Mouse (Mus musculus) cerebellum, adult 9-10 months (tissue): Measurements from ENCODE around the gene Dennd4b.
"Not testable (repeated sequence)": the region's sequence is repeated elsewhere in the genome, so short reads cannot be mapped to it uniquely, and the experiment has no call there.

Experiments used
- DNase-seq: peaks from one replicate; pipeline ENCODE4 v3.0.0; 2022

Dennd4b gene

DNA sequence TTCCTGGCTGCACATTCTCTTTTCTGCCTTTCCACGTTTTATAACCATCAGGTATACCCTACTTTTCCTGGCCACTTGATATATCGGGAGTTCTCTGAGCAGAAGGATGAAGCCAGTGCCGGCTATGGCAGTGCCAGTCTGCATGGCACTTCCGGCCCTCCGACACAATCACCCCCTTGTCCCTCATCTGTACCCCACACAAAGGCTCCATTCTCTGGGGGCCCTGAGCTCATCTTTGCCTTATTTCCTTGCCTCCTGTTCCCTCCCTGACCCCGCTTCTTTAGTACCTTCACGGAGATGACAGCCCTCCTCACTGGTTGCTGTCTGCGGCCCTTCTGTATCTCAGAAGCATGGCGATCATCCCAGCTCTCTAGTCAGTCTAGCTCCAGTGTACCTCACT lies 15.7 kb downstream of the Dennd4b start:
- DNase-seq, result no peak

DNA sequence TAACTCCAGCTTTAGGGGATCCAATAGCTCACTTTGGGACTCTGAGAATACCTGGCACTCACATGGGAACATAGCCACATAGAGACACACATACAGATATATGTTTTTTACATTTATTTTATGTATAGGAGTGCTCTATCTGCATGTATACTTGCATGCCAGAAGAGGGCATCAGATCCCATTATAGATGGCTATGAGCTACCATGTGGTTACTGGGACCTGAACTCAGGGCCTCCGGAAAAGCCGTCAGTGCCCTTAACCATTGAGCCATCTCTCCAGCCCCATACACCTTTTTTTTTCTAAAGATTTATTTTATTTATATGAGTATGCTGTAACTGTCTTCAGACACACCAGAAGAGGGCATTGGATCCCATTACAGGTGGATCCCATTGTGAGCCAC lies 19.2 kb downstream of the Dennd4b start:
- no peak for DNase-seq

DNA sequence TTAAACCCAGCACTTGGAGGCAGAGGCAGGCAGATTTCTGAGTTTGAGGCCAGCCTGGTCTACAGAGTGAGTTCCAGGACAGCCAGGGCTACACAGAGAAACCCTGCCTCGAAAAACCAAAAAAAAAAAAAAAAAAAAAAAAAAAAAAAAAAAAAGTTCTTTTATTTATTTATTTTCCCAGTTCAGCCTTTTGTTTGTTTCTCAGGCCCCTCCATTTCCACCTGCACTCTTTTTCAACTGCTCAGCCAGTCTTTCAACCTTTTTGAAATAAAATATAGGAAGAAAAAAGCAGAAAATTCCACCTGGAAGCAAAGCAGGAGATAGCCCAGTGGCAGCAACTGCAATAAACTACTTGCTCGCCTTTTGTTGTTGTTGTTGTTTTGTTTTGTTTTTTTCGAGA lies 24.4 kb downstream of the Dennd4b start:
- not testable (repeated sequence) for DNase-seq

DNA sequence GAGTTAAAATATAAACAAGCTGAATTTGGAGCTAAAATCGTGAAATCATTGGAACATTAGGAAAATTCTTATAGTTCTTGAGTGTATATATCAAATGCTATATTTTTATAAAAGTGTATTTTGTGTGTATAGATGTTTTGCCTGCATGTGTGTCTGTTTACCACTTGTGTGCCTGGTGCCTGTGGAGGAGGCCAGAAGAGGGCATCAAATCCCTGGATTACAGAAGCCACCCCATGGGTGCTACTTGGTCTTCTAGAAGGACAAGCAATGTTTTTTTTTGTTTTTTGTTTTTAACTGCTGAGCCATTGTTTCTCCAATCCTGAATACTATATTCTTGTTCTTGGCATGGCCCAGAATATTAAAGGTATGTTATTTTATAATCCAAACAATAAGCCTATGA lies 25.6 kb downstream of the Dennd4b start:
- no peak for DNase-seq

DNA sequence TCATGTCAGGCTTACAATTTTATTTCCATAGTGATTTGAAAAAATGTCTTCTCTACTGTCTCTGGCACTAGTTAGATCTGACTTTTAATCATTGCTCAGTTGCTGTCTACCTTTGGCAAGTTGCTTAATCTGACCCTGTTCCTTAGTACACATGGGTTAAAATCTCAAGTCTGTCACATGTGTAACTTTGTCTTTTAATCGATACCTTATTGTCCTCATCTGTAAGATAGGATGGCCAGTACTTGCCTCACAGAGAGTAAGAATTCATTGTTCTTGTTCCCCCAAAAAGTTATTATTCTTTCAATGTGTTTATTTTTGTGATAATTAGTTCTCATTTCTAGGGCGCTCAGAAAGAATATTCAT lies 27.0 kb downstream of the Dennd4b start:
- peak; percentile 46 for DNase-seq

DNA sequence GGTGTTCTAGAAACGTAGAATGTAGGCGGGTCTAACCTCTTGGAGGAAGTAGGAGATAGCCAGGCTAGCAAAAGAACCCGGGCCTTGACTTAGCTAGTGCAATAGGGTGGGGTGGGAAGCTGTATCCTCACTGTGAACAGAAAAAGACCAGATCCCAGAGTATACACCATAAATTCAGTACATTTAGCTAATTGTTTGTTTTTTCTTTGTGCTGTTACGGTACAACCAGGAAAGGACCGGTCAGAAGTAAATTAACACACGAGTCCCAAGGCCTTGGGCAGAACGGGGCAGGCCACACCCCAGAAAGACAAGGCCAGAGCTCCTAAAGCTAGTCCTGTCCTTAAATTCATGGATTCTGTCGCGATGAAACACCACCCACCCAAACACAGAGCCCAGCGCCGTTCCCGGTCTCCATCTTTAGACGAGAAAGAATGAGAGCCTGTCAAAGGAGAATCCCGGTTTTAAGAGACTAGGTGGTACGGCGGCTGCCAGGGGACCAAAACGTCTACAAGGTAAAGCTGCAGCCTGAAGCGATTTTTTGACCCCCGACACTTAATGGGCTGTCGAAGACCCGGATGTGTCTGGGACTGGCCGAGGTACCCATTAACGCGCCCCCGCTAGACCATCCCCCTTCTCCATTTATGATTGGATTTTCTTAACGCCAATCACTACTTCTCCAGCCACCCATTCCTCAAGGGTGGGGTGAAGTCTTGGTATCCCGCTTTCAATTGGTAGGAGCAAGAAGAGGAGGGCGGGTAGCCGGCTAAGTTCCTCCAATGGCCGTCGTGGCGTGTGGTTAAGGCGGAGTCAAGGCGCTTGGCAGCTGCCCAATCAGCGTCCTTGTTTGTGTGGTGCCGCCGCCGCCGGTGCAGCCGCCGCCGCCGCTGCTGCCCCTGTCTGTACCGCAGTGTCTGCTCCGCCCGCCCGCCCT lies 27.6 kb downstream of the Dennd4b start, which contains the start of gene Gatad2b:
Gene Gatad2b, plus strand, starts transcription at position 834 of the 931 bp plus-strand sequence.
- DNase-seq, result peak; percentile 100

DNA sequence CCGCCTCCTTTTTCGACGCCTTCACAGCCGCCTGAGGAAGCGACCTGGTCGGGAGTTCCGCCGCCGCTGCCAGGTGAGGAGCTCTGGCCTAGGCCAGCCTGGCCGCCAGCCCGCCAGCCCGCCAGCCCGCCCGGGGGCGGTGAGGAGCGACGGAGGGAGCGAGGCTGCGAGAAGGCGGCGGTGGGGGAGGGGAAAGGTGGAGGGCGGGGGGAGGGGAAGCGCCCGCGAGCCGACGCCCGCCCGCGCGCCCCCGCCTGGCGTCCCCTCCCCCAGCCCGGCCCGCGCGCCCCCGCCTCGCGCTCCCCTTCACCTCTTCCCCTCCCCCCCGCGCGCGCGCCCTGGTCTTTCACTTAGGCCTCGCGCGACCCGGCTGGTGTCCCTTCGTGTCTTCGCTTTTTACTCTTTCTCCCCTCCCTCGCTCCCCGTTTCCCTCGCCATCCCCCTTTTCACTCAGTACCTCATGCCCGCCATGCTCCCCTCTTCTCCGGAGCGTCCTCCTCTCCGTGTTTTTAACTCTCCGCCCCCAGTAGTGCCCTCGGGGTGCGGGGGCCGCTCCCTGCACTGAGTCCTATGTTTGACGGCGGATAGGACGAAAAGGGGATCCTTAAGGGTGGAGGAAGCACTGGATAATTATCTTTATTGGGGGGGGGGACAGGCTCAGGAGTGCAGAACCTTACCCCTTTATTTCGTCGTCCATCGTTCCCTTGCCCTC lies 28.5 kb downstream of the Dennd4b start:
- DNase-seq, result peak; percentile 72

DNA sequence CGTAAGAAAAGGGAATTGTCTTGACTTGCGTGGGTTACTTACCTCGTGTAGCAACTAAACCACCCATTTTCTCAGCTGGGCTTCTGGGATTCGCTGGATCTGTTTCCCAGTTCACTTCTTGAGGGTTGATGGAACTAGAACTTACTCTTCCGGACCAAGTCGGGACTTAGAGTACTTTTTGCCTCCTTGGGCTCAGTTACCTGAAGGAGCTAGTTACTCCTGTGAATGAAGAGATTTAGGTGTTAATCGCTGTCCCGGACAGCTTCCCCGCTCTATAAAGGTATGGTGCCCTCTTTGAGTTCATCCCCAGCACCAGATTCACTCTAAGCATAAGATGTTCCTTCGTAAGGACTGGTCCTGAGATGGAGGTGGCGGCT lies 29.1 kb downstream of the Dennd4b start:
- DNase-seq, result no peak

DNA sequence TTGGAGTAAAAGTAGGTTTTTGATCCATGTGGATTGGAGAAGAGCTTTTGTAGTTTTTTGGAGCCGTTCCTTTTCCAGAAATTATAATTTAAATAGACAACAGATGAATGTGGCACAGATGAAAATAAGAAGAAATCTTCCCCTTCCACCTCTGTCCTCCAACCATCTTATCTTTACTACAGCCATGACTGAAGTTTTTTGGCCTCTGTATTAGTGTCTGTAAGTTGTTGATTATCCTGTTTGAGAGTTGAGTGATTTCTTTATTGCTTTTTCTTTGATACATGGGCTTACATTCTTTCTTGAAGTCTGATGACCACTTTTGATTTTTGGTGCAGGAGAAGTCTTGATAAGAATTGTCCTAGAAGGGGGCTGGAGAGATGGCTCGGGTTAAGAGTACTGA lies 29.7 kb downstream of the Dennd4b start:
- no peak for DNase-seq

DNA sequence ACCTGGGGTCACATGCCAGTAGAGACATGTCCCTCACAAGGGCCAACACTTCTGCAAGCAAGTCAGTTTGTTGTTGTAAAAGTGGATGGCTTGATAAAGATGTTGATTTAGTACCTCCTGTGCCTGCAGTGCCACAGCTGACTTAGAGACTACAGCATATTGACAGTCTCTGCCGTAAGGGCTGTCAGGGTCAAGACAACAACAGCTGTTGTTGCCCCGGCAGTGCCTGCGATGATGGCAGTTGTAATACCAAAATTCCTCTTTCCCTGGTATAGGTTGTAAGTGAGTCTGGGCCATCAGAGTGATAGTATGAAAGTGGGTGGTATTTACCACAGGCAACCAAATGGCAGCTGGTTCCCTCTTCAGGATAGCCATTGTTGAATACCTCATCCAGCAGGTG lies 40.8 kb downstream of the Dennd4b start:
- DNase-seq, result no peak

DNA sequence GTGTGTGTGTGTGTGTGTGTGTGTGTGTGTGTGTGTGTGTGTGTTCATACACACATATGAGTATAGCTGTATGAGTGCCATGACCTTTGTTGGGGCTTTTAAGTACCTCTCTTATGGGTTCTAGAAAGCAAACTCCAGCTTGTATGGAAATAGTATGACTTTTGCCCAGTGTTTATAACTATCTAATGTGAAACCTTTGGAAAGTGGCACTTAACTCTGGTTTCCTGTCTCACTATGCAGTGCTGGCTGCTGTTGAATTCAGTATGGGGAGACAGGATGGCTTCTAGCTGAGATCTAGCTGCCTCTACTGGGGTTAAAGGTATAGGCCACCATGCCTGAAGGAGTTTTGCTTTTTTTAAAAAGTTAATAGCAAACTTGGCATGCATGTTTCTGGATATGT lies 44.6 kb downstream of the Dennd4b start:
- no peak for DNase-seq

DNA sequence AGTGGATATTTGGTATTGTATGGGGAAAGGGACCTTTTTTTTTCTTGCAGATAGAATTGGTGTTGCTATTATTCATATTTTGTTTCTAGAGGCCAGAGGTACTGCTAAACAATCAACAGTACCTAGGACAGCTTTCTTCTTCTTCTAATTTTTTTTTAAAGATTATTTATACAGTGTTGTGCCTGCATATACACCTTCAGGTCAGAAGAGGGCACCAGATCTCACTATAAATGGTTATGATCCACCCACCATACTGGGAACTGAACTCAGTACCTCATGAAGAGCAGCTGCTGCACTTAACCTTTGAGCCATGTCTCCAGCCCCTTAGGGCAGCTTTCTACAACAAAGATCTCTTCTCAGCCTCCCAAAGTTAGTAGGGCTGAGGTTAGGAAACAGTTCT lies 48.4 kb downstream of the Dennd4b start:
- no peak for DNase-seq

DNA sequence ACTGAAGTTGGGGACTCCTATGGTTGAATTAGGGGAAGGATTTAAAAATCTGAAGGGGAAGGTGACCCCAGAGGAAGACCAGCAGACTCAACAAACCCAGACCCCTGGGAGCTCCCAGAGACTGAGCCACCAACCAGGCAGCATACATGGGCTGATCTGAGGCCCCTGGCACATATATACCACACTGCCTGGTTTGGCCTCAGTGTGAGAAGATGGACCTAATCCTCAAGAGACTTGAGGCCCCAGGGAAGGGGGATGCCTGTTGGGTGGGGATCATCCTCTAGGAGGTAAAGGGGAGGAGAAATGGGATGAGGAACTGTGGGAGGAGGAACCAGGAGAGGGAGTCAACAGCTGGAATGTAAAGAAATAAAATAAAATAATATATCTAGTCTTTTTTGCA lies 49.3 kb downstream of the Dennd4b start:
- no peak for DNase-seq

DNA sequence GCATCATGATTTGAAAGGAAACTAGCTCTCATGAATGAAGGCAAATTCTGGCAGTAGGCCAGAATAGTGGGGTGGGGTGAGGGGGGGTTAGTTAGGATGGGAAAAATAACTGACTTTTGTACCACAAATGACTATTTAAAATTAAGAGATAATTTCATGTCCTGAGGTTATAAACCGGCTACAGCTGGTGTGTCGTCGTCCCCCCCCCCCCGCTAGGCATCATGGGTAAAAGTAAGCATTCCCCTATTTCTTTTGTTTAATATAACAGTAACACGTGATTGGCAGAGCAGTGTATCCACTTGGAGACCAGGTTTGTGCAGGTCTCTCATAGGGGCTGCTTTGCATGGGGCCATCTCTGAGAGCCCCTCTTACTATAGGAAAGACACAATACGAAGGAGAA lies 57.3 kb downstream of the Dennd4b start:
- DNase-seq, result no peak

DNA sequence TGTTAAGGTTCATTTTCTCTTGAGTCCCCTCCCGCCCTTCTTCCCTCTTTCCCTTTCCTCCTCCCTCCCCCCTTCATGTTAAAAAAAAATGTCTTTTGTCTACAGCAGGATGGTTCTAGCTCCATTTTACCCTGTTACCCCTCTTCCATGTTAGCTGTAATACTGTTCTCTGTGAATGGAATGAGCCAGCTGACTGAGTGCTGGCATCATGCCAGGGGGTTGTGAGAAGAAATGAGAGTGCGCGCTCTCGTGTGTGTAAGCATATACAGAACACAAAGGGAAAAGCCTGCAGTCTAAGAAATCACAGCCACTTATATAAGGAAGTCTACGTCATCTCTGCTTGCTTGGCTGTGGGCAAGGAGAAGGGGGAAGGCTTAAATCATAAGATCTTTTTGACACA lies 58.1 kb downstream of the Dennd4b start:
- peak; percentile 73 for DNase-seq
